Mouse (Mus musculus): ENCODE data around the gene Clmp. TPM values are rescaled to one million over a fixed set of nuclear protein-coding genes. Genes with fewer than 3 reads are reported as not detected.

Gene Clmp
- total RNA-seq, 2 experiments from 2014 or later, result 116 to 135 TPM

DNA sequence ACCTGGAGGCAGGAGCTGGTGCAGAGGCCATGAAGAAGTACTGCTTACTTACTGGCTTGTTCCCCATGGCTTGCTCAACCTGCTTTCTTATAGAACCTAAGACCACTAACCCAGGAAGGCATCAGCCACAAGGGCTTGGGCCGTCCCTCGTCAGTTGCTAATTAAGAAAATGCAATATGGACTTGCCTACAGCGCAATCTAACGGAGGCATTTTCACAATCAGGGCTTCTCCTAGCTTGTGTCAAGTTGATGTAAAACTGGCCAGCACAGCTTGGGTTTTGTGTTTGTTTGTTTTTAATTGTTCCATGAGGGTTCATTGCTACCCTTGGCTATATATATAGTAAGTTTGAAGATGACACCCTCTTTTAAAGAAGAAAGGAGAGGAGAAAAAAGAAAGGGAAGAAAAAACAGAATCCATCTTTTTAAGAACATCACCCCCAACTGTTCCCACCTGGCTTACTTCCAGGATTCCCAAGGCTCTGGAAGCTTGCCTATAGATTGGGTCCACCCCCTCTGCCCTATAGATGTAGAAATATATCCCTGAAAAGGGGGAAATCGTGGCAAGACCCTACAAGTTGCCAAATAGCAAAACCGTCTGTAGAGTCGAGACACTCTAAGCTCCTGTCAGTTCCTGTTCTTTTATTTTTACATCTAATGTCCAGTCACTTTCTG lies 42.2 kb downstream of the Clmp start:
- intact Hi-C loops (cut with DNase I), result no loop called here
- DNase-seq, result no peak

DNA sequence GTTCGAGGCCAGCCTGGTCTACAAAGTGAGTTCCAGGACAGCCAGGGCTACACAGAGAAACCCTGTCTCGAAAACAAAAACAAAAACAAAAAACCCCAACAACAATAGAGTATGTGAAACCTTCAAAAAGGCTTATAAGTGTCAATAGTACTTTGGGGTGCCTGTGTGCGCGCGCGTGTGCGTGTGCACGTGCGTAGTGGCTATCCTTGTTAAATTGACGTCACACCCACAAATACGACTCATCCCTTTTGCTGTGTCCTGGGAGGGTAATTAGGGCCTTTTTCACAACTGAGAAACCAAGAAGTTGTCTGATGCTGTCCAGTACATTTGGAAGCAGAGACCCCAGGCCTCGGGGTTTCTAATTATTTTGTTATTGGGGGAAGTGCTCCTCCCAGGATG lies 44.5 kb downstream of the Clmp start:
- intact Hi-C loops (cut with DNase I), result no loop called here
- no peak for DNase-seq

DNA sequence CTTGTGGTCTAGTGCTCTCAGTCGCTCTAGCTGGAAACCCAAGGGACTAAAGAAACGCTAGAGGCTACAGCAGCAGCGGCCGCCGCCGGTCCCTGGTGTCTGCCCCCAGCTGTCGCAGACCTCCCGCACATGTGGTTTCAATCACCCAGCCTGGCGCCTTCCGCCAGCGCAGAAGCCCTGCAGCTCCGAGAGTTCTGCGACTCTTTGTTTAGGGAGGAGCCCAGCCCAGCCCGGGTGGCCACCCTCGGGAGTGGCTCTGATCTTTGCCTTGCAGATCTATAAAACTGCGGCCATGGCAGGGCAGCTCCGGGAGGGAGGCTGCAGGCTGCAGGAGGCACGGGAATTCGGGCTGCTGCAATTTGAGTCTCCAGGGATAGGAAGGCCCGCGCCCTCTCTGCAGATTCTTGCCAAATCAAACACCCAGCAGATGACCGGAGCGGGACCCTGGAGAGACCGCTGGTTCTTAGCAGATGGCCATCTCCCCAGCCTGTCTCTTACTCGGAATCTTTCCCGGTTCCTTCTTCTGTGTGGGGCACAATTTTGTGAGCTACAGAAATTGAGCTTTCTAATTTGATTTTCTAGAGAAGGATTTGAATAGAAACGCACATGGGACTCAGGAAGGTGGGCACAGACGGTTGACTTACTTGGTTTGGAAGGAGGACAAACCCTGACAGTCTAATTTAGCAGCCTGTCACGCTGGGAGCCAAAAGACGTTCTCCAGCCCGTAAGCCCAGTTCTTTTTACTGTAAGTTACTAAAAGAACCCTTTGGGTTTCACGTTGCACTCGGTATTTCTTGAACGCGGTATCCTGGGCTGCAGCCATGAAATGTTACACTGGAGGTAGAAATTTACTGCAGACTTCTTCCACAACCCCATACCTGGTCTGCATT lies 45.2 kb downstream of the Clmp start:
- intact Hi-C loops (cut with DNase I), result no loop called here

DNA sequence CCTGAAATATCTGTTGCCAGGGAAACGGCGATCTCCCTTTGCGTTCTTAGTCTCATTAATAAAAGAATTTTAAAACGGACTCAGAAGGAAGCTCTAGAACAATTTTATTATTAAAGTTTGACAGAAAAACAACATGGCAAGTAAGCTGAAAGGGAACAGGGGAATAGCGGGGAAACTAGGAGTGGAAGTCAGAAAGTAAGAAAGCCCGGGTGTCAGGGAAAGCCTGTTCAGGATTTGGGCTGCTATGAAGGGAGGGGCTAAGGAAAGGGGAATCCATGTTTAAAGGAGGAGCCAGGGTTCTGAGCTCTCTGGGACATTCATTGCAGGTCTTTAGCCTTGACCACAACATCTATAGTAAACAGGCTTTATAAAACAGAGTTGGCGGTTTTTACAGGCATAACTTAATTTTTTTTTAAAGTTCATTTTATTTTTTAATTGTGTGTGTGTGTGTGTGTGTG lies 45.9 kb downstream of the Clmp start:
- DNase-seq, result no peak
- intact Hi-C loops (cut with DNase I), result no loop called here

More for the DNA sequence above, 45.2 kb downstream of the Clmp start:
- DNase-seq, result peak; percentile 74

DNA sequence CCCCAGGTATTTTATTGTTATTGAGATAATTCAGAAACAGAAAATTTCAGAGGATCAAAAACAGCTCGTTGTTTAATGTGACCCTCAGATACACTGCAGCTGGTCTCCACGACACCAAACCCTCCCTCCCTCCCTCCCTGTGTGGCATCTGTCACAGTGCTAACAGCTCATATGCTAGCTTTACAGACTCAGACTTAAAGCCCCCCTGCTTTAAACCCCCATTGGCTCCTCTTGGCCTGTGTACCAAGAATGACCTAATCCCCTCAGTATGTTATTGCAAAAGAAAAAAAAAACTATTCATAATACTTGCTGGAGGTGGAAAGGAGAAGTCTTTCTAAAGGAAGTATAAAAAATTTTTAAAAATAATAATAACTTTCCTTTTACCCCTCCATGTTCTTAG lies 46.5 kb downstream of the Clmp start:
- DNase-seq, result peak; percentile 45
- intact Hi-C loops (cut with DNase I), result no loop called here

DNA sequence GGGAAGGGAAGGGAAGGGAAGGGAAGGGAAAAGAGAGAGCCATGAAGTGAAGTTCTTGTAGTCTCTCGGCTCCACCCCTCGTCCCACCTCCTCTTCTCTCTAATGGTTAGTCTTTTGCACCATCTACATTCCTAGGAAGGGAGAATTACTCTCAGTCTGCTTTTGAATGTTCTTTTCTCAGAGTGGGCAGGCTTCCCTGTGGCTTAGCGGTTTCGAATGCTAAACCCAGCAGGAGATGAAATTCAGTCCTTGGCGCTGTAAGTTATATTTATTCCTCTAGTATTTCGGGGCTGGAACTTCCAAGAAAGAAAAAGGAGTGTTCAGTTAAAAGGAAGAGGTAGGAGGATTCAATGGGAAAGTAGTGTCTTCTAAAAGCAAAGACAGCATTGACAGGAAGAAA lies 51.4 kb downstream of the Clmp start:
- DNase-seq, result no peak
- intact Hi-C loops (cut with DNase I), result no loop called here

DNA sequence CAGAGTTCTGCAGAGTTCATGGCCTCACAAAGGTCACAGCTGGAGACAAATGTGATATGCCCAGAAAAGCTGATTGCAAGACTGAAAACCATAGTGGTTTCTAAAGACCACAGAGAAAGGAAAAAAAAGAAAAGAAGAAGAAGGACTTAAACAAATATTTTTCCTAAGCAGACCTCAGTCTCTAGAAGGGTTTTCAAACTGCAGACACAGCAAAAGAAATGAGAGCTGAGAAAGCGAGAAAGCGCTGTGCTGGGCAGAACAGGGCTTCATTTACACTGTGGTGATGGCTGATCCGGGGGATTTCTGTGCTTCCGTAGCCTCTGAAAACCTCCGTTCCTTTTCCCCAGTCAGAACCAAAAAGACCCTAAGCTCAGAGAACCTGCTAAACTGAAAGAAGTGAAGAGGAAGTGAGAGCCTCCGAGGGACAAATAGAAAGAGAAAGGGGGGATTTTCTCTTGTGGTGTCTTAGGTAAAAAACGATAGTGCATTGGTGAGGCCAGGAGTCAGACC lies 57.8 kb downstream of the Clmp start:
- intact Hi-C loops (cut with DNase I), result no loop called here
- DNase-seq, result no peak

DNA sequence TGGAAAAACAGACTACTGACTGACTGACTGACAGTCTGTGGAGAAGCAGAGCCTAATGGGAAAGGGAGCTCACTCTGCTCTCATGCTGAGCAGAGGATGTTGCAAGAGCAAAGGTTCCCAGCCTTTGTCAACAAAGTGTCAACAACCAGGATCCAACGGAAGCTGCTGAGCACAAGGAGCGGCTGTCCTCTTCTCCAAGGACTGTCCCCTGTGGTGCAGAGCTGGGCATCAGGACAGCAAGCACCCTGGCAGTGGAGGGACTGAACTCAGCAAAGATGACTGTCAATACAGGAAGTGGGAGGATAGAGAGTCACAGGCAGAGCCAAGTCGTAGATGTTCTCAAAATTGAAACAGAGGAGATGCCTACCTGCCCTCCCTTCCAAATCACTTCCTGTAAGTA lies 58.5 kb downstream of the Clmp start:
- DNase-seq, result no peak
- intact Hi-C loops (cut with DNase I), result no loop called here

DNA sequence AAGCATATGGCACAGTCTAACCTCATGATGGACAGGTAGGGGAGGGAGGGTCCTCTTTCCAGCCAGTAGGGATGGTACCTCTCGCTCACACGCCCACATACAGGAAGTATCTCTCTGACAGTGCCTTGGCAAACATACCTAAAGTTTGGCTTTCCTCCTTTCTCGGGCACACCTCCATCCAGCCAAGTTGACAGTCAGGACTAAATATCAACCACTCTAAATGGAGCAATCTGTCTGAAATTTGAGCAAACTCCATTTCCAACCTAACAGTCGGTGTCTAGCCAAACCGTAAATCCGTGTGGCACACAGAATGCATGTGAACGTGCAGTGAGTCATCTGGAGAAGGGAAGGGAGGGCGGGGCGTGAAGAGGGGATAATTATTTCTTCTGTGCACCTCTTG lies 61.0 kb downstream of the Clmp start:
- intact Hi-C loops (cut with DNase I), result loop anchor here (5.0 kb wide), 1 partner anchor 129 kb away; no protein-coding TSS in a partner anchor
- DNase-seq, result no peak

DNA sequence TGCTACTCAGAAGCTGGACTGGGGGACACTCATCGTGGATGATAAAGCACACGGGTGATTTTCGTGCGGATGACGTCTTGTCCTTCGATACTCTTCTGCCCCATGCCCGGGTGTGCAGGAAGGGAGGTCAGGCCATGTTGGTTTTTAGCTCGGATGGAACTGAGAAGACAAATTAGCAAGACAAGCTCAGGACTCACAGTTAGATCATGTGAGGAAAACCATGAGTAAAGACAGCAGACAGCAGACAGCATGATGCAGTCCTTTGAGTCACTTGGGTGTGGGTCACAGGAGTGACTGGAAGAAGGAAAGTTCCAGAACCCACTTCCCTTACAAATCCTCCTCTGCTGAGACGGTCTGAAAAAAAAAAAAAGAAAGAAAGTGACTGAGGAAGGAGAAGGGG lies 61.5 kb downstream of the Clmp start:
- DNase-seq, result no peak
- intact Hi-C loops (cut with DNase I), result loop anchor here (5.0 kb wide), 1 partner anchor 130 kb away; no protein-coding TSS in a partner anchor

DNA sequence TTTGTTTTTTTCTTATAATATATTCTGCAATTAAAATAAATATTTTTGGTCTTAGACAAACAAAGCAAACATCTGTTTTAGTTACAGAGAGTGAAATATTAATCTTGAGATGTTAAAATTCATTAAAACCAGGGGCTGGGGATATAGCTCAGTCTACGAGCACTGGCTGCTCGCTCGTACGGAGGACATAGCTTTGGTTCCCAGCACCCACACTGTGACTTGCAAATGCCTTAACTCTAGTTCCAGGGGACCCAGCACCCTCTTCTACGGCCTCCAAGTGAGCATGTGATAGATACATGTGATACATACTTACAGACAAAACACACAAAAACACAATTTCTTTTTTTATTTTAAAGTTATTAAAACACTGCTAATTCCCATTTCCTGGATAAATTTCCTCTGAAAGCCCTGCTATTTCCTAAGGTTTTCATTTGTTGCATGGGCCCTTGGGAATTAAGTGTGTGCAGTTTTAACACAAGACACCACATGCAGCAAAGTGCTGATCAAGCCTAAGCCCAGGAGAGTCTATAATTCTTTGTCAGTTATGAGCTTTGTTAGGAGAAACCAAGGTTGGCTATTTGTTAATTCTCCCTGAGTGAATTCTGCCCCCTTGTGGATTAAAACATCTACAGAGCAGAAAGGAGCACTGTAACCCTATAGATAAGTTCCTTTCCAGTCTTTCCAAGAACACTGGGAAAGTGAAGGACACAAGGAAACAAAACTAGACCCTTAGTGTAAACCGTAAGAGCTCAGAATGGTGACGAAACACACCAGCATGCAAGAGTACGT lies 64.3 kb downstream of the Clmp start:
- no peak for DNase-seq
- intact Hi-C loops (cut with DNase I), result loop anchor here (5.0 to 10.0 kb wide), 3 partner anchors 113 to 335 kb away; no protein-coding TSS in a partner anchor

DNA sequence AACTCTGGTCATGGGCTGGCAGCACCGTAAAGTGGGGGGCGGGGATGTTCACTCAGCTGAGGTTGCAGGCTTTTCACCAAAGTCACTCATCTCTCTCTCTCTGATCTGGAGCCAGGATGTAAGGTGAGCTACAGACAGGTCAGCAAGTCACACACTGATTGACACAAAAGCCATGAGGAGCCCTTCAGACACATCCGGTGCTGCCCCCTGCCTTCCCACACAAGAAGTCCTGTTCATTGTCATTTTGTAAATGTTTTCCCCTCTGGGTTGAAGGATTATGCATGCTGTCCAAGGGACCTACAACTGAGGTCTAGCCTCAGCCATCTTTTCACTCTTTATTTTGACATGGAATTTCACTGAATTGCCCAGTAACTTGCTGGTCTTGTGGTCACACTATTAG lies 66.0 kb downstream of the Clmp start:
- intact Hi-C loops (cut with DNase I), result loop anchor here (5.0 to 10.0 kb wide), 2 partner anchors 114 to 337 kb away; no protein-coding TSS in a partner anchor
- peak; percentile 30 for DNase-seq

DNA sequence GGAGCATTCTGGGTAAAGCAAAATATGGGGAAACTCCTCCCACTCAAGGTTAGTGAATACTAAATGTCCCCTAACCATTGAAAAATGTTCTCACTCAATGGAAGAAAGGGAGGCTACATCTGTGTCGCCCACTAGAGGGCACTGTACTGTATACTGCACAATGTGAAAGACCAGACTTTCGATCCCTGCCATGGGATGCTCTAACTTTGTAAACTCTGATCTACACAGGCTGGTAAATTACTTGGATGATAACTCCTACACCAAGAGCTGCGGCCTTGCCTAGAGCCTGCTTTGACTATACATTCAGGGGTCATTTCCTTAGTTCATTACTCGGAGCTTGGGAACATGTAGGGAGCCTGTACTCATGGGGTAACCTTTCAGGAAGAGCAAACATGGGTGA lies 70.6 kb downstream of the Clmp start:
- intact Hi-C loops (cut with DNase I), result loop anchor here (5.0 to 10.0 kb wide), 2 partner anchors 46 to 342 kb away; partner anchors contain the start of gene Hspa8
- peak; percentile 60 for DNase-seq

DNA sequence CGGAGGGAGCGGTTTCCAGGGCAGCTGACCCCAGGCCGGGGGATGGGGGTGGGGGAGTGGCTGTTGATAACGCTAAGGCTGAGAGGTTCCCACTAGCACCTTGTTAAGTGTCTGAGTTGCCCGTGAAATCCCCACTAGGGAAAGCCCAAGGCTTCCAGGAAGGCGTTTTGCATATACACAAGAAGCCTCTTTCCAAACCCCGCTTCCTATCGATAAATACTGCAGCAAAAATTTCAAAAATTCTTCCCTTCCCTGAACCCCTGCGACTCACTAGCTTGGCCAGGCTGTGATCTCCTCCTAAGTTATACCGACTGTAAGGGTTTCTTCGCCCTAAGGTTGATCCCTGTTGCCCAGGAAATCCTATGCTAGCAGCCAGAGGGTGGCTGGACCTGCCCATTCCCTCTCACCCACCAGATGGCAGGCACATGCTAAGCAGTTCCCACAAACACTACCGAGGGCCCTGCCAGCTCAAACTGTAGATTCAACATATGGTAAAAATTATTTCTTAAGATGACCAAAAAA lies 71.4 kb downstream of the Clmp start:
- peak; percentile 79 for DNase-seq
- intact Hi-C loops (cut with DNase I), result loop anchor here (5.0 to 10.0 kb wide), 2 partner anchors 45 to 342 kb away; partner anchors contain the start of gene Hspa8

DNA sequence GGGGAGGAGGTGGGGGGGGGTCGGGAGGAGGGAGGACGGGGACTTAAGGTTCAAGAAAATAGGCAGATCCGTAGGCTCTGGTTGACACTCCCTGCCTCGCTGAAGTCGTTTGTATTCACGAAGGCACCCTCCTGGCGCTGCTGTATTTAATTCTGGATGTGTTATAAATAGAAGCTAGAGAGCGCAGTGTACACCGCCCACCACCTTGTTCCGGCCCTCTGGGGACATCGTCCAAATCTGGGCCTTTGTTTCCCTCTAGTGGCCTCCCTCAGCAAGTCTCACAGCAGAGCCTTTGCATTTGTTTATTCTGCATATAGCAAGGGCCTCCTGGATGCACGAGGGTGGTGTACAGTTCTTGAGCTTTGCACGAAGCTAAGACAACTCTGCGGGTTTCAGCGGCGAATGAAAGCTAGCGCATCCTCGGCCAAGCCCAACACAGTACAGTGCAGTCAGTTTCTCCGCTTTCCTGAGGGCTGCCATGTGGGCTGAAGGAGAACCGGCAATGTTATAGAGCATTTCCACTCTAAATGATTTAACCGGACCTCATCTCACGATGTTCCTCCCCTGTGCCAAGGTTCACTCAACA lies 72.0 kb downstream of the Clmp start:
- peak; percentile 87 for DNase-seq
- intact Hi-C loops (cut with DNase I), result loop anchor here (5.0 to 10.0 kb wide), 2 partner anchors 45 to 343 kb away; partner anchors contain the start of gene Hspa8

DNA sequence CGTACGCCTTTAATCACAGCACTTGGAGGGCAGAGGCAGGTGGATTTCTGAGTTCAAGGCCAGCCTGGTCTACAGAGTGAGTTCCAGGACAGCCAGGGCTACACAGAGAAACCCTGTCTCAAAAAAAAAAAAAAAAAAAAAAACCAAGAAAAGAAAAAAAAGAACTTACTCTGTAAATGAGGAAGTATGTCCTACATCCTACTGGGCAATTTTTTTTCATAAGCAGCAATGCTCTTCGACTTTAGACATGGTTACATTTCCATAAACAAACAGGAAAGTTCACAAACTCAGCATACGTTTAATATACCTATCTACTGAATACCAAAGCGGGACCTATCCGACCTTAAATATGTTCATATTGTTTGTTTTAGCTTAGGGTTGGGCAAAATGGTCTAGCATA lies 76.6 kb downstream of the Clmp start:
- intact Hi-C loops (cut with DNase I), result no loop called here
- DNase-seq, result no peak

DNA sequence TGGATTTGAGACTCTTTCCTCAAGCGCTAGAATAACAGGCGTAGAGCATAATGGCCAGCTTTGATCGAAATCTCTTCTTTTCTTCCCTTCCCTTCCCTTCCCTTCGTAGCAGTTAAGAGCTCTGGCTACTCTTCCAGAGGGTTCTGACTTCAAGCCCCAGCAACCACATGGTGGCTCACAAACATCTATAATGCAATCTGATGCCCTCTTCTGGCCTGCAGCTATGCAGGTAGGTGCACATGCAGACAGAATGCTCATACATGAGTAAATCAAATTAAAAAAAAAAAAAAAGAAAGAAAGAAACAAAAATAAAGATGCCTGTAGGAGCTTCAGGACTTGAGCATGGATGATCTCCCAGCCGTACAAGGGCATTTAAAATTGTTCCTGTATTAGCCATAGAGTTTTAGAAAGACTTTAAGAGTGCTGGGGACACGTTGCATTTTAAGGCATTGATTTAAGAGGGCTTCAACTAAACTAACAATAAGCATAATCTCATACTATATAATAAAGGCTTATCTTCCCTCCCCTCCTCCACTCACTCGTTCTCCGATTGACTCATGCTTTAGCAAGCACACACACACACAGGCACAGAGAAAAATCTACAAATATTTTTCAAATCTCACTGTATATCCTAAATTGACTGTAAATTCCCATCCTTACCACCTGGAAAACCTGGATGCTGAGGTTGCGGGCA lies 79.3 kb downstream of the Clmp start:
- intact Hi-C loops (cut with DNase I), result no loop called here
- no peak for DNase-seq

DNA sequence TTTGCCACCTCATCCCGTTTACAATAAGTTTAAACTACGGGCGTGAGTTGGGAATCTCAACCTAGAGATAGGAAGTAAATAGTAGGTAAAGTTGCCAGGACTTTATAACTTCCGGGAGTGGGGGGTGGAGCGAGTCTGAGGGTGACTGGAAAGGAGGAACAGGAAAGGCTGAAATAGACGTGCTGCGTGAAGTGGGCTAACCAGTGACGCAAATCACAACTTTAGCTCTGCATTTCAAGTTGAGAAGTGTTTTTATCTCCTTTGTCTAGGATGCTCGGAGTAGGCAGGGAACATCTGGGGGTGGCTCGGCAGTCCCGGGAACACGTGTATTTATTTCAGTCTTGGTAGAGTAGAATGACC lies 79.8 kb downstream of the Clmp start:
- no peak for DNase-seq
- intact Hi-C loops (cut with DNase I), result no loop called here

DNA sequence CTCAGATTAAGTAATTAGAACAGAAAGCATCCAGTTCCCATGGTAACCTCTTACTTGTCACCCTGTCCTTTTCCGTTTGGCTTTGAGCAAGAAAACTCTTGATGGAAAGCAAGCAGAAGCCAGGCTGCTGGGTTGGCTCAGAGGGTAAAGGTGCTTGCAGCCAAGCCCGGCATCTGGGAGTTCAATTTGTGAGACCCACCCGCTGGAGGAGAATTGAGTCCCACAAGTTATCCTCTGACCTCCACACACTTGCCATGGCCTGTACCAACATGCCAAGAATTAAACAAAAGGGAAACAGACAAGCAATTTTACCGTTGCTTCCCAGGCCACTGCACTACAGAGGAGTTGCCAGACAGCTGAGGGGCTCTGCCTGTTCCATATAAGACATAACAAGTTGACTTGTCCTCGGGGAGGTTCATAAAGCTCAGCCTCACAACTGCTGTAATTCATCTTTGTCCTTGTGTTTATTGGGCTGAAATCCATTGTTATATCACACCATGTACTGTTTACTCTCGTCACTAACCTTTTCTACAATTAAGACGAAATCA lies 80.4 kb downstream of the Clmp start:
- no peak for DNase-seq
- intact Hi-C loops (cut with DNase I), result no loop called here

Measured in left cerebral cortex, postnatal 4 days (tissue).